Mouse (Mus musculus): Measurements from ENCODE around the gene Gtf3c1. TPM values are rescaled to one million over a fixed set of nuclear protein-coding genes. Genes with fewer than 3 reads are reported as not detected.

Gtf3c1 gene
- polyA plus RNA-seq, 1 experiment from 2014 or later: 4.8 TPM

- H3K27ac ChIP-seq (ENCODE audit: low read depth): 0 out of 2 replicates have a peak overlapping the region, but pooled peaks have one; percentile 39
- 0 out of 2 replicates have a peak, but pooled peaks cover 5% of the 10 kb centered on the region for H3K4me1 ChIP-seq (ENCODE audit: insufficient read depth)
- no peak overlapping the region for H3K9ac ChIP-seq (replicated peaks)
- H3K9me3 ChIP-seq (ENCODE audit: low read length): no peaks in the 10 kb centered on the region
- no peaks in the 10 kb centered on the region for H3K27me3 ChIP-seq (ENCODE audit: insufficient read depth, low read length)
- ATAC-seq: no peak
- no peak for DNase-seq
- TF ChIP-seq CTCF (IDR thresholded peaks at IDR 0.05; ENCODE audit: low read depth) (no peak), EP300 (IDR thresholded peaks at IDR 0.05; ENCODE audit: low read depth) (no peak)
- H3K36me3 ChIP-seq (replicated peaks; ENCODE audit: insufficient read depth, low read length): no peaks in the 10 kb centered on the region
- no peak overlapping the region for H3K4me2 ChIP-seq (ENCODE audit: low read depth, low read length)
- no peak overlapping the region for H3K4me3 ChIP-seq (ENCODE audit: low read depth, low read length)
- WGBS (ENCODE audit: insufficient replicate concordance): 64% methylated on average over 7 of the region's 7 CpGs
These were observed 84.6 kb downstream of the Gtf3c1 start for GRCm38 (mm10) chr7:125622741-125623685.

- no peak for TF ChIP-seq CTCF (IDR thresholded peaks at IDR 0.05; ENCODE audit: low read depth)
- TF ChIP-seq EP300 (IDR thresholded peaks at IDR 0.05; ENCODE audit: low read depth): no peak
- Histone ChIP-seq H3K4me1 (ENCODE audit: insufficient read depth) (0 out of 2 replicates have a peak, but pooled peaks cover 5% of the 10 kb centered on the region), H3K4me3 (ENCODE audit: low read depth, low read length) (no peak overlapping the region), H3K27me3 (ENCODE audit: insufficient read depth, low read length) (no peaks in the 10 kb centered on the region), H3K9me3 (ENCODE audit: low read length) (no peaks in the 10 kb centered on the region), H3K9ac (replicated peaks) (no peak overlapping the region), H3K27ac (ENCODE audit: low read depth) (no peak overlapping the region), H3K36me3 (replicated peaks; ENCODE audit: insufficient read depth, low read length) (no peaks in the 10 kb centered on the region), H3K4me2 (ENCODE audit: low read depth, low read length) (no peak overlapping the region)
- ATAC-seq (no peak), DNase-seq (no peak)
- 57% methylated on average over 4 of the region's 4 CpGs for WGBS (ENCODE audit: insufficient replicate concordance)
These were observed 87.5 kb downstream of the Gtf3c1 start for GRCm38 (mm10) chr7:125620077-125620476.

GRCm38 (mm10) chr7:125618016-125618415 lies 89.6 kb downstream of the Gtf3c1 start:
- Histone ChIP-seq H3K4me3 (ENCODE audit: low read depth, low read length) (no peak overlapping the region), H3K36me3 (replicated peaks; ENCODE audit: insufficient read depth, low read length) (no peaks in the 10 kb centered on the region), H3K4me2 (ENCODE audit: low read depth, low read length) (no peak overlapping the region), H3K27ac (ENCODE audit: low read depth) (no peak overlapping the region), H3K9me3 (ENCODE audit: low read length) (no peaks in the 10 kb centered on the region), H3K27me3 (ENCODE audit: insufficient read depth, low read length) (no peaks in the 10 kb centered on the region), H3K9ac (replicated peaks) (no peak overlapping the region), H3K4me1 (ENCODE audit: insufficient read depth) (0 out of 2 replicates have a peak, but pooled peaks cover 3% of the 10 kb centered on the region)
- 52% methylated on average over 7 of the region's 7 CpGs for WGBS (ENCODE audit: insufficient replicate concordance)
- DNase-seq: no peak
- ATAC-seq: no peak
- no peak for TF ChIP-seq EP300 (IDR thresholded peaks at IDR 0.05; ENCODE audit: low read depth)
- no peak for TF ChIP-seq CTCF (IDR thresholded peaks at IDR 0.05; ENCODE audit: low read depth)

GRCm38 (mm10) chr7:125615453-125615852 lies 92.1 kb downstream of the Gtf3c1 start:
- Histone ChIP-seq H3K4me1 (ENCODE audit: insufficient read depth) (no peaks in the 10 kb centered on the region), H3K27ac (ENCODE audit: low read depth) (no peak overlapping the region), H3K27me3 (ENCODE audit: insufficient read depth, low read length) (no peaks in the 10 kb centered on the region), H3K9ac (replicated peaks) (no peak overlapping the region), H3K4me2 (ENCODE audit: low read depth, low read length) (no peak overlapping the region), H3K36me3 (replicated peaks; ENCODE audit: insufficient read depth, low read length) (no peaks in the 10 kb centered on the region), H3K4me3 (ENCODE audit: low read depth, low read length) (no peak overlapping the region), H3K9me3 (ENCODE audit: low read length) (no peaks in the 10 kb centered on the region)
- TF ChIP-seq EP300 (IDR thresholded peaks at IDR 0.05; ENCODE audit: low read depth): no peak
- TF ChIP-seq CTCF (IDR thresholded peaks at IDR 0.05; ENCODE audit: low read depth): no peak
- no peak for DNase-seq
- 78% methylated on average over 7 of the region's 7 CpGs for WGBS (ENCODE audit: insufficient replicate concordance)
- ATAC-seq: no peak

- no peaks in the 10 kb centered on the region for H3K4me1 ChIP-seq (ENCODE audit: insufficient read depth)
- H3K27ac ChIP-seq (ENCODE audit: low read depth): no peak overlapping the region
- H3K27me3 ChIP-seq (ENCODE audit: insufficient read depth, low read length): no peaks in the 10 kb centered on the region
- no peak overlapping the region for H3K9ac ChIP-seq (replicated peaks)
- ATAC-seq (no peak), DNase-seq (no peak)
- H3K36me3 ChIP-seq (replicated peaks; ENCODE audit: insufficient read depth, low read length): no peaks in the 10 kb centered on the region
- WGBS (ENCODE audit: insufficient replicate concordance): 65% methylated on average over 5 of the region's 5 CpGs
- H3K4me2 ChIP-seq (ENCODE audit: low read depth, low read length): no peak overlapping the region
- TF ChIP-seq CTCF (IDR thresholded peaks at IDR 0.05; ENCODE audit: low read depth) (no peak), EP300 (IDR thresholded peaks at IDR 0.05; ENCODE audit: low read depth) (no peak)
- no peak overlapping the region for H3K4me3 ChIP-seq (ENCODE audit: low read depth, low read length)
- no peaks in the 10 kb centered on the region for H3K9me3 ChIP-seq (ENCODE audit: low read length)
These were observed 94.0 kb downstream of the Gtf3c1 start for GRCm38 (mm10) chr7:125613579-125613978.

- Histone ChIP-seq H3K4me1 (ENCODE audit: insufficient read depth) (peaks cover 12% of the 10 kb centered on the region; the same call in 1 of the 2 replicates), H3K9ac (replicated peaks) (no peak overlapping the region), H3K4me3 (ENCODE audit: low read depth, low read length) (no peak overlapping the region), H3K27ac (ENCODE audit: low read depth) (no peak overlapping the region), H3K36me3 (replicated peaks; ENCODE audit: insufficient read depth, low read length) (no peaks in the 10 kb centered on the region), H3K4me2 (ENCODE audit: low read depth, low read length) (no peak overlapping the region), H3K27me3 (ENCODE audit: insufficient read depth, low read length) (peaks cover 4% of the 10 kb centered on the region; the same call in 1 of the 2 replicates), H3K9me3 (ENCODE audit: low read length) (no peaks in the 10 kb centered on the region)
- DNase-seq (no peak), ATAC-seq (no peak)
- WGBS (ENCODE audit: insufficient replicate concordance): 73% methylated on average over 4 of the region's 4 CpGs
- TF ChIP-seq CTCF (IDR thresholded peaks at IDR 0.05; ENCODE audit: low read depth) (no peak), EP300 (IDR thresholded peaks at IDR 0.05; ENCODE audit: low read depth) (no peak)
These were observed 99.3 kb downstream of the Gtf3c1 start for GRCm38 (mm10) chr7:125608183-125608688.
